Mouse (Mus musculus) E14TG2a.4 (cell line): Measurements from ENCODE around the gene Slc25a47.

ENCODE experiments used
- CTCF ChIP-seq: conservative IDR thresholded peaks from 2 replicates; pipeline ENCODE4 v1.5.1; 2014; ENCODE audit warnings: low read length
- NANOG ChIP-seq: IDR thresholded peaks from 2 replicates; pipeline ENCODE4 v1.6.1; 2014; ENCODE audit warnings: borderline replicate concordance, low read length, mixed read lengths
- POU5F1 ChIP-seq: IDR thresholded peaks from 2 replicates; pipeline ENCODE4 v1.6.1; 2014; ENCODE audit warnings: low read length, borderline replicate concordance

DNA sequence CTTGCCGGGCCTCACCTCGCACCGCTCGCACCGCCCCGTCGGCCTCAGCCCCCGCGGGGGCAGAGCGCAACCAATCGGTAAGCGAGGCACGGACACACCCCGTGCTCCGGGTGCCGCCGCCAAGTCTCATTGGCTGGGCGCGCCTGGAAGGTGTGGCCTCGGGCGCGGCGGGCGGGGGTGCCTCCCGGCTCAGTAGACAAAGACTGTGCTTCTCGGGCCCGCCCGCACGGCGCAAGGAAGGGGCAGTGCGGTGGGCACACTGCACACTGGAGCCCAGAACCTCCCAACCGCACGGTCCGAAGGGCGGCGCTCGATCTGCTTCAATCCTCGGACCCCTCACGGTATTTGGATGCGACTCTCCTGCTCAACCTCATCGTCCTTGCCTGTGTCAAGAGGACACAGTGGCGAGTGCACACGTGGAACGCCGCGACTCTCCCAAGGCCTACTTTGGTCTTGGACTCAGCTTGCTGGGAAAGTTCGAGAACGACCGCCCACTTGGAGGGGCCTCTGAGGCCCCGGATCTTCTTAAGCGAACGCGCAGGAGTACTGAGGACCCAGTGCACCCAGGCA is at the start of gene Slc25a47, which contains the start of gene Slc25a29:
- TF ChIP-seq CTCF: no peak
- TF ChIP-seq POU5F1: no peak
- TF ChIP-seq NANOG: no peak
